Mouse (Mus musculus) thymus, adult 2 months (tissue): ENCODE measurements at regions not wholly inside any gene's neighbourhood (a gene's known extent, or its start where the extent isn't known, plus 50 kb on each side); places are given as distances from the start of the nearest gene placed in this dataset.

Experiments used
- CTCF ChIP-seq: fragments of 200-500 bp; IDR thresholded peaks from 2 replicates; pipeline ENCODE4 v1.5.1; 2012; ENCODE audit warnings: mild to moderate bottlenecking, control low read depth, low read length, moderate library complexity, borderline replicate concordance; ENCODE audit not compliant: control insufficient read depth, poor library complexity, insufficient read depth; ENCODE audit errors: extremely low read depth
- POLR2A ChIP-seq: fragments of 200-500 bp; IDR thresholded peaks from 2 replicates; pipeline ENCODE4 v1.6.1; 2012; ENCODE audit warnings: mild to moderate bottlenecking, low read length, control low read depth, moderate library complexity; ENCODE audit not compliant: control insufficient read depth, poor library complexity, insufficient read depth; ENCODE audit errors: extremely low read depth

DNA sequence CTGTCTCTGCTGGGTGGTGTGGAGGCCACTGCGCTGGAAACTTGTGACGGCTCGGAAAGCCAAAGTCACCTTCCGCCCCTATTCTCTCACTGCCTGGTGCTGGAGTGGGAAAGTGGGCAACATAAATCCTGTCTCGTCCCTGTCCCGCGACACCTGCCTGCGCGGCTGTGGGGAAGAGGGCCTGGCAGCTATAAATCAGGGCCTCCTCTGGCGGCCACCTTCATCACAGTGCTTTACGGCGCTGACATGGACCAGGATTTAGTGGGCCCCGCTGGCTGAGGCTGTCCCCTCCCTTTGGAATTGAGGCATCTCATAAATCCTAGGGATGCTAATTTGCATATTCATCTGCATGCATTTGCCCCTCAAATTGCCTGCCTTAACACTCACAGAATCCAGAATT, 287.1 kb downstream of the Cyp26b1 start:
- no peak for TF ChIP-seq POLR2A
- TF ChIP-seq CTCF = no peak
